ENCODE assay signal across 12 mouse cellular contexts in the genomic region with DNA sequence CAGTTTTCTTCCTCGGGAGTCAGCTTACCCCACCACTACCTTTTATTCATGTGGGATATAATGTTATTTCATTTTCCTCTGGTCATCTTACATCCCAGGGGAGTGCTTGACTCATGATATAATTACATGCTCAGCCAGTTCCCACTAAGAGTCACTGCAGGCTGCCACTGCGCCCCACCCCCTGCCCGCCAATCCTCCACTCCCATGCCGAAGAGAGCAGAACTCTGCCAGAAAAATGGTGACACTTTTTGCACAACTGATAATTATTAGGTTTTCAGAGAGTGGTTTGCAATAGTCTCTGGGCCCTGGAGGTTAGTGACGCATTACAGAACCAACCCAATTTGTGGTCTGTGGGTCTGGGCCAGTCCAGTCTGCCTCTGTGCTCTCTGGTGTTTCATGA.
DNase-seq lines count a peak whose midpoint lies in the region; ATAC-seq and TF ChIP-seq lines count a peak whose summit lies in the region.
"Had no signal": no experiment of that assay in that cellular context is flagged by ENCODE, and none has a peak within 500 bp of the region (broad histone marks: within the 10 kb centered on the region; RNA-seq: fewer than 3 reads in every experiment).

No protein-coding gene starts in this region.

- H3K36me3 ChIP-seq in hindbrain, embryonic 16.5 days (ENCODE audit: control insufficient read depth, insufficient read depth, low read length): no peaks in the 10 kb centered on the region
- no peaks in the 10 kb centered on the region for H3K36me3 ChIP-seq in hindbrain, embryonic 14.5 days (replicated peaks; ENCODE audit: control insufficient read depth, insufficient read depth)
- H3K36me3 ChIP-seq in C2C12 (ENCODE audit: control insufficient read depth, insufficient read depth): no peaks in the 10 kb centered on the region
- H3K36me3 ChIP-seq in forebrain, embryonic 15.5 days: no peaks in the 10 kb centered on the region
- no peaks in the 10 kb centered on the region for H3K36me3 ChIP-seq in midbrain, embryonic 15.5 days (replicated peaks)

- no peak for ATAC-seq in hindbrain, embryonic 16.5 days
- ATAC-seq in hindbrain, embryonic 14.5 days (ENCODE audit: low FRiP score): no peak
- no peak for ATAC-seq in forebrain, embryonic 15.5 days (replicated peaks)
- ATAC-seq in midbrain, embryonic 15.5 days (replicated peaks): no peak

- H3ac ChIP-seq in C2C12 (ENCODE audit: control insufficient read depth, insufficient read length, low read depth): no peak overlapping the region

- H3K27ac ChIP-seq in hindbrain, embryonic 16.5 days (ENCODE audit: low read depth, low read length): no peak overlapping the region
- no peak overlapping the region for H3K27ac ChIP-seq in hindbrain, embryonic 14.5 days
- no peak overlapping the region for H3K27ac ChIP-seq in forebrain, embryonic 15.5 days (replicated peaks)
- no peak overlapping the region for H3K27ac ChIP-seq in midbrain, embryonic 15.5 days
- H3K27ac ChIP-seq: heart, adult 2 months; left cerebral cortex, adult 2 months had no signal

- no peak overlapping the region for H3K4me3 ChIP-seq in hindbrain, embryonic 16.5 days (ENCODE audit: low read length)
- H3K4me3 ChIP-seq in hindbrain, embryonic 14.5 days (replicated peaks; ENCODE audit: low read length): no peak overlapping the region
- H3K4me3 ChIP-seq in C2C12 (ENCODE audit: insufficient read depth, poor library complexity, severe bottlenecking): no peak overlapping the region
- no peak overlapping the region for H3K4me3 ChIP-seq in forebrain, embryonic 15.5 days
- no peak overlapping the region for H3K4me3 ChIP-seq in midbrain, embryonic 15.5 days
- H3K4me3 ChIP-seq: heart, adult 2 months; left cerebral cortex, adult 2 months had no signal

- H3K79me3 ChIP-seq in C2C12 (ENCODE audit: low read depth): no peaks in the 10 kb centered on the region

- H3K9ac ChIP-seq in hindbrain, embryonic 16.5 days (ENCODE audit: low read depth, low read length): no peak overlapping the region
- no peak overlapping the region for H3K9ac ChIP-seq in hindbrain, embryonic 14.5 days
- no peak overlapping the region for H3K9ac ChIP-seq in forebrain, embryonic 15.5 days (replicated peaks)
- H3K9ac ChIP-seq in midbrain, embryonic 15.5 days: no peak overlapping the region

- H3K79me2 ChIP-seq in C2C12 (ENCODE audit: control insufficient read depth, insufficient read depth): no peaks in the 10 kb centered on the region

- TF ChIP-seq CTCF in C2C12 (IDR thresholded peaks at IDR 0.05; ENCODE audit: control insufficient read depth, insufficient read depth, insufficient read length): no peak

- no peaks in the 10 kb centered on the region for H3K4me1 ChIP-seq in hindbrain, embryonic 16.5 days (ENCODE audit: control insufficient read depth, insufficient read depth, low read depth, low read length)
- no peaks in the 10 kb centered on the region for H3K4me1 ChIP-seq in hindbrain, embryonic 14.5 days (replicated peaks; ENCODE audit: control insufficient read depth, insufficient read depth, low read length)
- no peaks in the 10 kb centered on the region for H3K4me1 ChIP-seq in forebrain, embryonic 15.5 days
- no peaks in the 10 kb centered on the region for H3K4me1 ChIP-seq in midbrain, embryonic 15.5 days

- 60% methylated on average over 5 of the region's 5 CpGs for WGBS in hindbrain, embryonic 16.5 days
- 71% methylated on average over 5 of the region's 5 CpGs for WGBS in hindbrain, embryonic 14.5 days
- WGBS in forebrain, embryonic 15.5 days: 83% methylated on average over 5 of the region's 5 CpGs
- 77% methylated on average over 5 of the region's 5 CpGs for WGBS in midbrain, embryonic 15.5 days

- 0 out of 2 replicates have a peak overlapping the region, but pooled peaks have one; percentile 2 for H3K4me2 ChIP-seq in hindbrain, embryonic 16.5 days (ENCODE audit: low read length)
- H3K4me2 ChIP-seq in hindbrain, embryonic 14.5 days (replicated peaks): no peak overlapping the region
- H3K4me2 ChIP-seq in forebrain, embryonic 15.5 days (replicated peaks): no peak overlapping the region
- H3K4me2 ChIP-seq in midbrain, embryonic 15.5 days: no peak overlapping the region

- no peak for DNase-seq in hindbrain, embryonic 14.5 days (ENCODE audit: low spot score)
- DNase-seq in adrenal gland, postnatal 14 days: peak; percentile 64
- DNase-seq in heart, adult 8-10 months (ENCODE audit: low spot score): peak; percentile 33
- no peak for DNase-seq in urinary bladder, postnatal 4 days (ENCODE audit: low spot score in 2 of 2)
- DNase-seq: cerebellum, adult 18-20 months; lung, adult 18-20 months had no signal

- H3K9me3 ChIP-seq in hindbrain, embryonic 16.5 days (ENCODE audit: control insufficient read depth, low read length): no peaks in the 10 kb centered on the region
- H3K9me3 ChIP-seq in hindbrain, embryonic 14.5 days (ENCODE audit: control insufficient read depth, low read length): no peaks in the 10 kb centered on the region
- H3K9me3 ChIP-seq in forebrain, embryonic 15.5 days: no peaks in the 10 kb centered on the region
- no peaks in the 10 kb centered on the region for H3K9me3 ChIP-seq in midbrain, embryonic 15.5 days

- no peaks in the 10 kb centered on the region for H3K27me3 ChIP-seq in hindbrain, embryonic 16.5 days (replicated peaks; ENCODE audit: control insufficient read depth, insufficient read depth, low read length)
- no peaks in the 10 kb centered on the region for H3K27me3 ChIP-seq in hindbrain, embryonic 14.5 days (ENCODE audit: control insufficient read depth, insufficient read depth, low read length)
- no peaks in the 10 kb centered on the region for H3K27me3 ChIP-seq in C2C12 (ENCODE audit: control insufficient read depth, insufficient read depth, insufficient read length)
- no peaks in the 10 kb centered on the region for H3K27me3 ChIP-seq in forebrain, embryonic 15.5 days
- no peaks in the 10 kb centered on the region for H3K27me3 ChIP-seq in midbrain, embryonic 15.5 days (replicated peaks)

TF ChIP-seq in C2C12, 6 proteins besides CTCF, POLR2A, EP300 and RAD21:
- no peak for TF ChIP-seq MYOG (IDR thresholded peaks at IDR 0.05; ENCODE audit: control insufficient read depth, extremely low read depth, insufficient read length)
- peak; percentile 89 for TF ChIP-seq FOSL1 (IDR thresholded peaks at IDR 0.05; ENCODE audit: insufficient read depth, low read length, poor library complexity, severe bottlenecking)
- no peak for TF ChIP-seq USF1 (IDR thresholded peaks at IDR 0.05; ENCODE audit: low read depth)
- peak; percentile 33 for TF ChIP-seq MAX (IDR thresholded peaks at IDR 0.05)
- TF ChIP-seq CEBPB (IDR thresholded peaks at IDR 0.05; ENCODE audit: low read depth): peak; percentile 73
- TF ChIP-seq MYOD1 (IDR thresholded peaks at IDR 0.05; ENCODE audit: control insufficient read depth, insufficient read length, low read depth): peak; percentile 6

Comparison
In these comparisons a context has a peak if more than half of its experiments do, and no peak if none do; other contexts are left out.
1. DNase-seq: peak in adrenal gland, postnatal 14 days (single experiment) and heart, adult 8-10 months (single experiment); none in hindbrain, embryonic 14.5 days (single experiment) and urinary bladder, postnatal 4 days (0 of 2).